Mouse (Mus musculus) mesoderm, embryonic 11.5 days (tissue): ENCODE measurements at regions not wholly inside any gene's neighbourhood (a gene's known extent, or its start where the extent isn't known, plus 50 kb on each side); places are given as distances from the start of the nearest gene placed in this dataset.

Source experiments
- DNase-seq: peaks from one replicate; pipeline ENCODE4 v3.0.0-alpha.2; 2012; ENCODE audit warnings: low read depth, low spot score

DNA sequence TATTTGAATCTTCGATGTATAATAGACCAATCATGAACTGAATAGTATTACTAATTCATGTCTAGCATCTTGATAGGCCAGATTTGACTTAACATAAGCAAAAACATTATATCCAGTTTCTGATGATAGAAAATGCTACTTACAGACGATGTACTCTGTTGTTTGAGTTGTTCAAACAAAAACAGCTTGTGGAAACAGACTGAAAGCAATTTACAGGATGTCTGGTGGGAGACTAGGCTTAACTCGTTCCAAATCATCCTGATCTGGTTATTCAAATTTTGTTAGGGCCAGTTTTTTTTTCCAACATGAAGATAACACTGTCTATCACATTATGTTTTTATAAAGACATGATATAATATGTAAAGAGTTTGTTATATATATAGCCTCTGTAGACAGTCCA is 369.4 kb upstream of the Igbp1b start:
- no peak for DNase-seq

DNA sequence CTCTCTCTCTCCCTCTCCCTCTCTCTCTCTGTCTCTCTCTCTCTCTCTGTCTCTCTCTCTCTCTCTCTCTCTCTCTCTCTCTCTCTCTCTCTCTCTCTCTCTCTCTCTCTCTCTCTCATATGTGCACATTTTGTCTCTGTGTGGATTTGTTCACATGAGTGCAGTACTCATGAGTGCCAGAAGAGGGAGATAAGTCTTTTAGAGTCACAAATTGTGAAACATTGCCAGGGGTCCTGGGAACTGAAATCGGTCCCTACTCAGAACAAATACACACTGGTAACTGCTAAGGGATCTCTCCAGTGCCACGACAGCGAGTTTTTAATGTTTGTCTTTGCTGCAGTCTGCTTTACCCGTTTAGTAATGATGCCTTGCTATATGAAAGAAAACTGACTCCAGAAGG is 356.2 kb upstream of the Igbp1b start:
- DNase-seq = peak; percentile 2

DNA sequence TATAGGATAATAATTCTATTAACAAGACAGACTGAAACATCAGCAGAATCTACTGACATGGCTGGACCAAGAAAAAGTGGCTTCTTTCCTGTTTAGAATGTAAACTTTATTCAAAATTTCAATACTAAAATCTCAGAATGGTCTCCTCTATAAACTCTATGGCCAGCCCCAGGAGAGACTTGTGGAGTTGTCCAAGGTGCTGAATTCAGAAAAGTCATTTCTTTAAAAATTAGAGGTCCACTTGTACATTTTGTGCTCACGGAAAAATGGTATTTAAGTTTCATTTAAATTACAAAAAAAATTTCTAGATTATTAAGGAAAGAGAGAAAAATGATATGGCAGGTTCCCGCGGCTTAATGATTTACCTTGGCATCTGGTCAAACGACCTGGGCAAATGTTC is 352.2 kb upstream of the Igbp1b start:
- DNase-seq = peak; percentile 12
